Mouse (Mus musculus): ENCODE measurements around the gene Pwwp2b.

Pwwp2b gene

GRCm38 (mm10) chr7:139257752-139258542 is 9.7 kb downstream of the Pwwp2b start:
- in situ Hi-C loops (cut with MboI): no loop called here

- in situ Hi-C loops (cut with MboI): no loop called here
These were observed 16.1 kb downstream of the Pwwp2b start for GRCm38 (mm10) chr7:139264337-139264736.

- in situ Hi-C loops (cut with MboI): no loop called here
These were observed 17.4 kb downstream of the Pwwp2b start for GRCm38 (mm10) chr7:139265634-139266033.

GRCm38 (mm10) chr7:139266431-139266830 is 18.1 kb downstream of the Pwwp2b start:
- in situ Hi-C loops (cut with MboI): no loop called here

GRCm38 (mm10) chr7:139266886-139267870 is 18.9 kb downstream of the Pwwp2b start:
- in situ Hi-C loops (cut with MboI): no loop called here

GRCm38 (mm10) chr7:139270738-139271137 is 22.5 kb downstream of the Pwwp2b start:
- in situ Hi-C loops (cut with MboI): no loop called here

- in situ Hi-C loops (cut with MboI): no loop called here
These were observed 23.6 kb downstream of the Pwwp2b start for GRCm38 (mm10) chr7:139271871-139272270.

GRCm38 (mm10) chr7:139272639-139273396 is 24.5 kb downstream of the Pwwp2b start:
- in situ Hi-C loops (cut with MboI): no loop called here

GRCm38 (mm10) chr7:139273397-139273719 is 25.1 kb downstream of the Pwwp2b start:
- in situ Hi-C loops (cut with MboI): no loop called here

GRCm38 (mm10) chr7:139275586-139275985 is 27.3 kb downstream of the Pwwp2b start:
- in situ Hi-C loops (cut with MboI): no loop called here

- in situ Hi-C loops (cut with MboI): no loop called here
These were observed 27.9 kb downstream of the Pwwp2b start for GRCm38 (mm10) chr7:139276150-139276549.

GRCm38 (mm10) chr7:139277536-139277935 is 29.3 kb downstream of the Pwwp2b start:
- in situ Hi-C loops (cut with MboI): no loop called here

- in situ Hi-C loops (cut with MboI): no loop called here
These were observed 31.3 kb downstream of the Pwwp2b start for GRCm38 (mm10) chr7:139279571-139279970.

- in situ Hi-C loops (cut with MboI): no loop called here
These were observed 31.8 kb downstream of the Pwwp2b start for GRCm38 (mm10) chr7:139280044-139280443.

- in situ Hi-C loops (cut with MboI): no loop called here
These were observed 32.9 kb downstream of the Pwwp2b start for GRCm38 (mm10) chr7:139281195-139281594.

- in situ Hi-C loops (cut with MboI): no loop called here
These were observed 33.8 kb downstream of the Pwwp2b start for GRCm38 (mm10) chr7:139282037-139282436.

GRCm38 (mm10) chr7:139285295-139285943 is 37.1 kb downstream of the Pwwp2b start:
- in situ Hi-C loops (cut with MboI): no loop called here

- in situ Hi-C loops (cut with MboI): no loop called here
These were observed 40.3 kb downstream of the Pwwp2b start for GRCm38 (mm10) chr7:139288540-139288939.

- in situ Hi-C loops (cut with MboI): no loop called here
These were observed 45.1 kb downstream of the Pwwp2b start for GRCm38 (mm10) chr7:139293350-139293749.

GRCm38 (mm10) chr7:139294076-139294475 is 45.8 kb downstream of the Pwwp2b start:
- in situ Hi-C loops (cut with MboI): no loop called here

- in situ Hi-C loops (cut with MboI): no loop called here
These were observed 47.4 kb downstream of the Pwwp2b start for GRCm38 (mm10) chr7:139295653-139296052.

Data from mature B cell (primary cell).